32 mouse cellular contexts compared by ENCODE assay signal in genomic region chr14:19990436-19990993, GRCm38 (mm10). TPM values are rescaled to one million over a fixed set of nuclear protein-coding genes. Genes with fewer than 3 reads are reported as not detected.
DNase-seq lines count a peak whose midpoint lies in the region; ATAC-seq and TF ChIP-seq lines count a peak whose summit lies in the region.
"Had no signal": no experiment of that assay in that cellular context is flagged by ENCODE, and none has a peak within 500 bp of the region (broad histone marks: within the 10 kb centered on the region; RNA-seq: fewer than 3 reads in every experiment).

No protein-coding gene starts in this region.

- no peaks in the 10 kb centered on the region for H3K9me3 ChIP-seq in lung, embryonic 14.5 days (ENCODE audit: low read depth, low read length)
- no peaks in the 10 kb centered on the region for H3K9me3 ChIP-seq in ES-E14 (ENCODE audit: control insufficient read depth, insufficient read depth, low read depth, low read length)
- no peaks in the 10 kb centered on the region for H3K9me3 ChIP-seq in embryonic facial prominence, embryonic 10.5 days
- H3K9me3 ChIP-seq: embryonic facial prominence, embryonic 13.5 days; hindbrain, embryonic 15.5 days; limb, embryonic 12.5 days; liver, embryonic 15.5 days; lung, embryonic 15.5 days; neural tube, embryonic 15.5 days had no signal

- ATAC-seq in lung, embryonic 14.5 days (ENCODE audit: insufficient read depth): no peak
- ATAC-seq: activated CD4-positive, CD25-positive, alpha-beta regulatory T cell, adult 4 months; inflammation-experienced regulatory T-cells, adult 6 months had no signal

- H3K9ac ChIP-seq in lung, embryonic 14.5 days: no peak overlapping the region
- no peak overlapping the region for H3K9ac ChIP-seq in ES-E14 (ENCODE audit: insufficient read depth, low read depth, low read length, poor library complexity, severe bottlenecking)
- H3K9ac ChIP-seq: embryonic facial prominence, embryonic 13.5 days; hindbrain, embryonic 15.5 days; limb, embryonic 12.5 days; liver, embryonic 15.5 days; lung, embryonic 15.5 days; neural tube, embryonic 15.5 days had no signal

- H3K36me3 ChIP-seq in lung, embryonic 14.5 days (ENCODE audit: insufficient read depth): no peaks in the 10 kb centered on the region
- H3K36me3 ChIP-seq in ES-E14 (ENCODE audit: control insufficient read depth, insufficient read depth, low read length, poor library complexity, severe bottlenecking): no peaks in the 10 kb centered on the region
- no peaks in the 10 kb centered on the region for H3K36me3 ChIP-seq in embryonic facial prominence, embryonic 10.5 days (replicated peaks)
- H3K36me3 ChIP-seq: embryonic facial prominence, embryonic 13.5 days; hindbrain, embryonic 15.5 days; limb, embryonic 12.5 days; liver, embryonic 15.5 days; lung, embryonic 15.5 days; neural tube, embryonic 15.5 days had no signal

- no peak overlapping the region for H3K4me2 ChIP-seq in lung, embryonic 14.5 days
- H3K4me2 ChIP-seq: embryonic facial prominence, embryonic 13.5 days; heart, embryonic 11.5 days; hindbrain, embryonic 15.5 days; limb, embryonic 12.5 days; liver, embryonic 15.5 days; lung, embryonic 15.5 days; neural tube, embryonic 15.5 days had no signal

- DNase-seq in heart, adult 11 months: peak; percentile 28
- no peak for DNase-seq in heart, postnatal 4 days
- peak; percentile 47 for DNase-seq in lung, embryonic 14.5 days
- no peak for DNase-seq in lung, postnatal 36 days
- DNase-seq in ES-E14 (ENCODE audit: low read depth, low spot score): peak; percentile 58
- no peak for DNase-seq in embryonic facial prominence, embryonic 10.5 days (ENCODE audit: low spot score)
- no peak for DNase-seq in frontal cortex, postnatal 14 days (ENCODE audit: low spot score in 2 of 2)
- DNase-seq: adrenal gland, adult 8-10 months; cerebellum, adult 11 months; cerebellum, adult 9-11 months; embryo, embryonic 11 days; gastrocnemius, postnatal 14 days; heart, adult 18-20 months; heart, postnatal 36 days; kidney, adult 9 months; kidney, postnatal 10 days; midbrain, embryonic 14.5 days; retina, postnatal 1 day; right cerebral cortex, postnatal 25 days; thymus, adult 18-20 months; thymus, postnatal 25 days had no signal

- no peak overlapping the region for H3K4me3 ChIP-seq in lung, embryonic 14.5 days (ENCODE audit: low read depth, low read length)
- no peak overlapping the region for H3K4me3 ChIP-seq in ES-E14 (ENCODE audit: insufficient read depth in 1 of 2, low read depth in 1 of 2, low read length in 2 of 2, poor library complexity in 1 of 2, severe bottlenecking in 1 of 2)
- no peak overlapping the region for H3K4me3 ChIP-seq in embryonic facial prominence, embryonic 10.5 days
- H3K4me3 ChIP-seq: embryonic facial prominence, embryonic 13.5 days; hindbrain, embryonic 15.5 days; left cerebral cortex, adult 2 months; limb, embryonic 12.5 days; liver, embryonic 15.5 days; lung, embryonic 15.5 days; neural tube, embryonic 15.5 days had no signal

- in situ Hi-C loops in ES-E14 (cut with MboI; ENCODE audit: low sequenced_read_pairs in 2 of 2, unreplicated experiment in 2 of 2): loop anchor here (5.0 to 25.0 kb wide), 2 partner anchors 47 to 228 kb away; partner anchors contain the start of gene Nid2 (in 1 of the 2)

- no peak for TF ChIP-seq CTCF in lung, embryonic 14.5 days (IDR thresholded peaks at IDR 0.05; ENCODE audit: low read depth)

- 62% methylated on average over 1 of the region's 1 CpGs for WGBS in lung, embryonic 14.5 days
- 74% methylated on average over 1 of the region's 1 CpGs for WGBS in embryonic facial prominence, embryonic 10.5 days

- H3K27me3 ChIP-seq in lung, embryonic 14.5 days (ENCODE audit: insufficient read depth, low read length): no peaks in the 10 kb centered on the region
- H3K27me3 ChIP-seq in embryonic facial prominence, embryonic 10.5 days (replicated peaks; ENCODE audit: low read depth, poor library complexity, severe bottlenecking): no peaks in the 10 kb centered on the region
- H3K27me3 ChIP-seq: embryonic facial prominence, embryonic 13.5 days; hindbrain, embryonic 15.5 days; limb, embryonic 12.5 days; lung, embryonic 15.5 days; neural tube, embryonic 15.5 days had no signal

- H3K4me1 ChIP-seq in lung, embryonic 14.5 days (ENCODE audit: insufficient read depth): peaks cover 22% of the 10 kb centered on the region
- H3K4me1 ChIP-seq in ES-E14 (ENCODE audit: control insufficient read depth in 2 of 2, insufficient read depth in 2 of 2, low read length in 2 of 2, poor library complexity in 1 of 2): peaks cover 15 to 28% of the 10 kb centered on the region in 2 experiments
- peaks cover 42% of the 10 kb centered on the region for H3K4me1 ChIP-seq in embryonic facial prominence, embryonic 10.5 days
- H3K4me1 ChIP-seq: liver, embryonic 15.5 days had no signal

- no peak overlapping the region for H3K27ac ChIP-seq in lung, embryonic 14.5 days (ENCODE audit: low read depth)
- no peak overlapping the region for H3K27ac ChIP-seq in ES-E14 (ENCODE audit: insufficient read depth, low read depth, low read length, poor library complexity, severe bottlenecking)
- H3K27ac ChIP-seq in embryonic facial prominence, embryonic 10.5 days (replicated peaks): peak overlapping the region; percentile 32
- H3K27ac ChIP-seq: embryonic facial prominence, embryonic 13.5 days; hindbrain, embryonic 15.5 days; left cerebral cortex, adult 2 months; limb, embryonic 12.5 days; liver, embryonic 15.5 days; lung, embryonic 15.5 days; macrophage; neural tube, embryonic 15.5 days had no signal

TF ChIP-seq in ES-E14, 5 proteins besides CTCF, POLR2A, EP300 and RAD21:
- TF ChIP-seq HCFC1 (IDR thresholded peaks at IDR 0.05; ENCODE audit: borderline replicate concordance, insufficient read depth, low read length): no peak
- TF ChIP-seq CHD2 (IDR thresholded peaks at IDR 0.05; ENCODE audit: low read depth, low read length): no peak
- TF ChIP-seq MAFK (IDR thresholded peaks at IDR 0.05; ENCODE audit: insufficient read depth, low read depth, low read length): no peak
- no peak for TF ChIP-seq ZC3H11A (IDR thresholded peaks at IDR 0.05; ENCODE audit: borderline replicate concordance, low read depth, low read length)
- TF ChIP-seq ZNF384 (IDR thresholded peaks at IDR 0.05; ENCODE audit: low read depth, low read length): no peak

RNA-seq across cellular contexts. Expression of gene Gng2, which starts 13.1 kb away (rescaled TPM):
- 10 to 100 TPM; 54.1 to 57.2 TPM for total RNA-seq in heart, postnatal 4 days (2021)
- 89.0 and 95.7 TPM in 2 replicates for polyA plus RNA-seq in lung, embryonic 14.5 days (2014; fragmentation: Nextera tagmentation; extraction: Ambion mirVana)
- total RNA-seq in ES-E14 (2012; rRNA removed): 41.5 and 54.3 TPM in 2 replicates
- polyA plus RNA-seq in embryonic facial prominence, embryonic 10.5 days (2016; fragmentation: Nextera tagmentation; extraction: Ambion mirVana): 82.8 and 82.9 TPM in 2 replicates

Comparison
In these comparisons a context has a peak if more than half of its experiments do, and no peak if none do; other contexts are left out.
1. DNase-seq: peak in heart, adult 11 months (single experiment), lung, embryonic 14.5 days (single experiment) and ES-E14 (single experiment); none in heart, postnatal 4 days (single experiment), lung, postnatal 36 days (single experiment), embryonic facial prominence, embryonic 10.5 days (single experiment) and frontal cortex, postnatal 14 days (0 of 2).